Mouse (Mus musculus) central nervous system, embryonic 11.5 days (tissue): ENCODE data around the gene Prss45. TPM values are rescaled to one million over a fixed set of nuclear protein-coding genes. Genes with fewer than 3 reads are reported as not detected.

ENCODE experiments used
- polyA plus RNA-seq: library from polyadenylated mRNA; depleted of rRNA; stranded (reverse); fragments of >200 nt; gene quantifications from 2 replicates; pipeline ENCODE4 v1.2.3, GENCODE M21; 2012; rRNA removed

Prss45 gene
- polyA plus RNA-seq, result not detected in 2 replicates

DNA sequence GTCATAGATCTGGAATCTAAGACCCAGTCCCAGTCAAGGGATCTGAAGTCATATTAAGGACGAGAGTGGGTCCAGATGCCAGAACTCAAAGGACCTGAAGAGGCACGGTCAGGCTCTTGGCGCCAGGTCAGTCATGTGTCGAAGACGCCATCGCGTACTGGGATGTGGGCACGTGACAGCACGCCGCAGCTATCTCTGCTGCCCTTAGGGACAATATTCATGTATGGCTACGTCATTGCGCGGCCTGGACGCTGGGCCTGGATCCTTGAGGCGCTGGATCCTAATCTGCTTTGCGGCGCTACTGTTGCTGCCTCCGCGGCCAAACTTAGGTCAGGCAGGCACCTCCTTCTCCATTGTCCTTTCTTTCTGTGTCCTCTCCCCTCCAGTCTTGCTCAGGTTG lies at the start of gene Prss45:
TSS of gene Prss45 (plus strand) at position 178 of the 400 bp plus-strand sequence.

DNA sequence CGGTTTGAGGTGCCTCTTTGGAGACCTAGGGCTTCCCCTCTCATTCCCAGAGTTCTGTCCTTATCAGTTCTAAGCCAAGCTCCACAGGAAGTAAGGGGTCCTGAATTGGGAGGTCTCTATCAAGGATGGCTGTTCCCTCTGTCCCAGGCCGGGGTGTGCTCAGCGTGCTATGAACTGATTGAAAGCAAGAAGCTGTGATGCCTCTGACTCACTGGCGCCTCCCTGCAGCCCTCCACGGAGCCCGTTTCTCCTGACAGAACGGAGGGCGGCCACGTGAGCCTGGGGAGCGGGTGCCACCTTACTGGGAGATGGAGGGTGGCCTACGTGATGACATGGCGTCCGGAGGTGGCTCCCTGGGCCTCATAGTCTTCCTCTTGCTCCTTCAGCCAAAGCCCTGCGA lies 36.5 kb upstream of the Prss45 start, which contains the start of gene Prss42:
TSS of gene Prss42 (plus strand) at position 301 of the 400 bp plus-strand sequence.

DNA sequence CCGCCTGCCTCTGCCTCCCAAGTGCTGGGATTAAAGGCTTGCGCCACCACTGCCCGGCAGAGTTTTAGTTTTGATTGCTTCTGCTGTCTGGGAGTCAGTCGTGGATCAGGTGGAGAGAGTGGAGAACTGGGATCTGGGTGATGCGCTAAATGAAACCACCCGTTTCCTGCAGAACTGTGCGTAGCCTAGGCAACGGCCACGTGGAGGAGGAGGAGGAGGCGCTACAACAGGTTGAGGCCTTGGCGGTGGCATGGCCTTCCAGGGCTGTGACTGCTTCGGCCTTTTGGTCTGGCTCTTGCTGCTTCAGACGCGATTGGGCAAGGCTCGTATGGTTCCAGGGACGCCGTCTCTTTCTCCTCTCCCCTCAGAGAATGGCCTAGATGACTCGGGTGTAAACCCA lies 20.6 kb upstream of the Prss45 start, which contains the start of gene Prss44:
TSS of gene Prss44 (plus strand) at position 206 of the 400 bp plus-strand sequence.

DNA sequence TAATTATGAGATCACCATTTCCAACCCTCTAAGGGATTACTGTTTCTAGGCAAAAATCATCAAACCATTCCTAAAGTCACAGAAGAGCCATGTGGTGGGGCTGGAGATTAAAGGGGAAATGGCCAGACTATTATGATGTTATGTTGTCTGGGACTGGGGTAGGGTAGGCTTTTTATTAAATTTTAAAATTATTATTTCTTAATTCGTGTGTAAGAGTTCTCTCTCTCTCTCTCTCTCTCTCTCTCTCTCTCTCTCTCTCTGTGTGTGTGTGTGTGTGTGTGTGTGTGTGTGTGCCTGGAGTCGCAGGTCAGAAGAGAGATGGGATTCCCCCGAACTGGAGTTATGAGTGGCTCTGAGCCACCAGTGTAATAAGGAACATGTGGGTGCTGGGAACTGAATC lies 8.0 kb upstream of the Prss45 start, which contains the start of gene Prss43:
TSS of gene Prss43 (plus strand) at position 301 of the 400 bp plus-strand sequence.

DNA sequence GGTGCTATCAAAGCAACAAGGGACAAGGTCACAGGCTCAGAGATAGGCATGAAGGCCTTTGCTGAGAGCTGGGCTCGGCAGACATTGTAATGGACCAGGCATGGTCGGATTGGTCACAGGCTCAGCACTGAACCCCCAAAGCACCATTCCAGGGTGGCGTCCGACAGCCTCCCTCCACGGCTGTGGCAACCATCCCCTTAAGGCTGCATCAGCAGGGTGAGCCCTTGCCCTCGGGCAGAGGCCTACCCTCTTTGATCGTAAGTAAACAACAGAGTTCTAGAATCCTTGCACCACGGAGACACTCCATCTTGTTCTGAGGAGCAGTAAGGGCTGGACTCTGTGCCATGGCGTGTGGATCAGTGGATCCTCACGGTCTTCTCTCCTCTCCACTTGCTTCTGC lies 9.8 kb downstream of the Prss45 start, which contains the start of gene Prss46:
TSS of gene Prss46 (plus strand) at position 301 of the 400 bp plus-strand sequence.

DNA sequence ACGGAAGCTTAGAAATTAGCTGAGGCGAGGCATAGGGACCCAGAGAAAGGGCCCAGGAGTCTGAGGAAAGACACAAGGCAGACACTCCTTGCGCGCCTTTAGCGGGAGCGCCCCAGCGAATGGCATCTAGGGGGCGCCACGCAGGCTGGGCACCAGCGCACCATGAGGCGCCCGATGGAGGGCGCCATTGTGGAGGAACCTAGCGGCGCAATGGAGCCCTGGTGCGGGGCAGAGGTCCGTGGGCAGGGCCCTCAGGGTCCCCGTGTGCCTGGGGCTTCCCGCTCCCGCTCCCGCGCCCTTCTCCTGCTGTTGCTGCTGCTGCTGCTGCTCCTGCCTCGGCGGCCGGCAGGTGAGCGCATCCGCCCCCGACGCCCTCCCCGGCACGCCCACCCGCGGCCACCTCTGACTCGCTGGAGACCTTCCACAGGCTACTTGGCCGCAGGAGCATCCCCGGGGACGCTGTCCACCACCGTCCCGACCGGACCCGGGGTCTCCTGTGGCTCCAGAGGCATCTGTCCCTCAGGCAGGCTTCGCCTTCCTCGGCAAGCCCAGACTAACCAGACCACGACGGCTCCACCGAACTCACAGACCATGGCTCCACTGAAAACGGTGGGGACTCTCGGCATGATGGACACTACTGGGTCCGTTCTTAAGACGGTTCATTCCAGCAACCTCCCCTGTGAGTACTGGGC lies 23.5 kb downstream of the Prss45 start, which contains the start of gene Prss50:
TSS of gene Prss50 (plus strand) at position 187 of the 692 bp plus-strand sequence.

DNA sequence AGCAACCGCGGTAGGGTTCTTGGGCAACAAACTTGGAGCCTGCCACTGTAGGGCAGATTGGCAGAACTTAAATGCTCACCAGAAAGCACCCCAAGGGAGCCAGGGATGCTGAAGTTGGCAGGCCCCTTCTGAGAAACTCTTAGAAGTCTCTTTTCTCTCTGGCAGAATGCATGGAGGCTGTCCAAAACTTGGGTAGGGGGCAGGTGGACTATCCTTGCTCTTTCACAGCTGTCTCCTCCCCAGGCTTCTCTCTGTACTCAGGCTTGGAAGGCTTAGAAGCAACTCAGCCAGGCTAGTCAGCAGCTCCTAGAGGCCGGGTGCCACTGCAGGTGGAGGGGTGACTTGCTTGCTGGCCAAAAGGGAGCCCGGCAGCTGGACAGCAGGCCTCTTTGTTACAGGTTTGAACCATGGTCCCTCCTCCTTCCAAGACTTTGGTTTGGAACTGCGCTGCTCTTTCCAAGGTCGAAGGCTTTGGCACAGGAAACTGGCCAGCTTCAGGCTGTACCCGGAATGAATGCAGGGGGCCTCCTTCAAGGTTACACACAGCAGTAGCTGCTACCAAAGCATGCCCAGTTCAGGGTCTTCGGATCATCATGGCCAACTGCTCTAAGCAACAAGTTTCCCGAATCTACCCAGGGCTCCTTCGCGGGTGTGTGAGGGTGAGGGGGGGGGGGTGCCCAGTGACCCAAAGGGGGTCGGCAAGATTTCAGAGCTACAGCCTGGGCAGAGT lies 45.0 kb downstream of the Prss45 start, which contains the start of gene Als2cl:
TSS of gene Als2cl (plus strand) at position 680 of the 730 bp plus-strand sequence.

DNA sequence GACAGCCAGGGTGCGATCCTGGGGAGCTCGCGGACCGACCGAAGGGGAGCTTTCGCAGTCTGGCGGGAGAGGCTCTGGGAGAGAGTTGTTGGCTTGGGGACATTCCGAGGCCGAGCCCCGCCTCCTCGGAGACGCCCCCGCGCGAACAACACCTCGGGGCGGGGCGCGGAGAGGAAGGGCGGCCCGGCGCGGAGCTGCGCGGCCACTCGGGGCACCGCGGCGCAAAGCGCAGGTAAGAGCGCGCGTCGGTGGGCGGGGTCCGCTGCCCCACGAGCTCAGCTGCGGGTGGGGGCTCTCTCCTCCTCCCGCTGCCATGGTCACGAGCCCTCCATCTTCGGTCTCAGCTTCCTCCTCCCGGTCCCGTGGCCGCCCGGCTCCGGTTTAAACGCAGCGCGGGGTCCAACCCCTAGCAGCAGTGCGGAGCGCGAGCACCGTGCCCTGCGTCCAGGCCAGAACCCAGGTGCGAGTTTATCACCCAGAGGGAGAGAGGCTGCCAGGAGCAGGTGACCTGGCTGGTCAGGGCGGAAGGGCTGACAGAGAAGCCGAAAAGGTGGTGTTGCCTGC lies 45.7 kb downstream of the Prss45 start, which contains the start of gene Tmie:
TSS of gene Tmie (minus strand) at position 116 of the 564 bp plus-strand sequence.

Other genes starting within 250 kb of the Prss45 start
- 28.5 and 35.2 TPM in 2 replicates for gene Nradd, start 210.1 kb upstream of the Prss45 start, polyA plus RNA-seq
- 5.1 and 7.0 TPM in 2 replicates for gene Nbeal2, start 180.4 kb upstream of the Prss45 start, polyA plus RNA-seq
- gene Ccdc12, start 178.1 kb upstream of the Prss45 start, polyA plus RNA-seq, result 99.0 and 210 TPM in 2 replicates
- 55.4 and 63.3 TPM in 2 replicates for gene Myl3, start 92.7 kb upstream of the Prss45 start, polyA plus RNA-seq
- gene Pth1r, start 87.4 kb upstream of the Prss45 start, polyA plus RNA-seq, result 22.0 and 55.9 TPM in 2 replicates
- gene Prss42, start 36.4 kb upstream of the Prss45 start, polyA plus RNA-seq, result 0.05 TPM in 1 of 2 replicates, not detected in the other
- not detected in 2 replicates for gene Prss44, start 20.6 kb upstream of the Prss45 start, polyA plus RNA-seq
- gene Prss43, start 7.9 kb upstream of the Prss45 start, polyA plus RNA-seq, result not detected in 2 replicates
- gene Prss46, start 9.9 kb downstream of the Prss45 start, polyA plus RNA-seq, result not detected in 2 replicates
- gene Prss50, start 23.4 kb downstream of the Prss45 start, polyA plus RNA-seq, result 0.63 and 1.2 TPM in 2 replicates
- 2.3 and 3.2 TPM in 2 replicates for gene Als2cl, start 45.3 kb downstream of the Prss45 start, polyA plus RNA-seq
- gene Tmie, start 45.5 kb downstream of the Prss45 start, polyA plus RNA-seq, result 0.24 and 0.40 TPM in 2 replicates
- gene Fam240a, start 82.3 kb downstream of the Prss45 start, polyA plus RNA-seq, result not detected in 2 replicates
- 0.06 TPM in 2 replicates for gene Tdgf1, start 111.6 kb downstream of the Prss45 start, polyA plus RNA-seq
- 0.04 and 0.07 TPM in 2 replicates for gene Lrrc2, start 117.0 kb downstream of the Prss45 start, polyA plus RNA-seq
- 0.75 and 0.91 TPM in 2 replicates for gene Rtp3, start 156.0 kb downstream of the Prss45 start, polyA plus RNA-seq
- gene Ltf, start 184.7 kb downstream of the Prss45 start, polyA plus RNA-seq, result 0.56 and 0.65 TPM in 2 replicates
- gene Ccrl2, start 222.9 kb downstream of the Prss45 start, polyA plus RNA-seq, result 0.80 and 1.2 TPM in 2 replicates